Mouse (Mus musculus) MEL (cell line): ENCODE measurements around the gene Srebf2.

ENCODE experiments used
- POLR2A ChIP-seq, 2 experiments: IDR thresholded peaks; 2 replicates each; pipeline ENCODE4 v1.6.1; 2011 to 2012; ENCODE audit warnings: low read length in 2 of 2, mild to moderate bottlenecking in 2 of 2, control low read depth in 1 of 2, improper control_type of control experiment in 1 of 2, low read depth in 1 of 2, moderate library complexity in 1 of 2; ENCODE audit not compliant: control insufficient read depth in 1 of 2, insufficient read depth in 1 of 2, poor library complexity in 1 of 2
- RAD21 ChIP-seq: IDR thresholded peaks from 2 replicates; pipeline ENCODE4 v1.6.1; 2011; ENCODE audit warnings: mild to moderate bottlenecking, low read depth, low read length, improper control_type of control experiment

GRCm38 (mm10) chr15:82150042-82150441, 3.1 kb downstream of the Srebf2 start:
- TF ChIP-seq RAD21 (no peak), POLR2A (IDR thresholded peaks at IDR 0.05; ENCODE audit: control insufficient read depth in 1 of 2, insufficient read depth in 1 of 2, low read depth in 1 of 2, low read length in 2 of 2, poor library complexity in 1 of 2) (no peak)
